Mouse (Mus musculus): ENCODE results near the gene Hnrnpll. TPM values are rescaled to one million over a fixed set of nuclear protein-coding genes. Genes with fewer than 3 reads are reported as not detected.
"Not testable (repeated sequence)": the region's sequence is repeated elsewhere in the genome, so short reads cannot be mapped to it uniquely, and the experiment has no call there.

The Hnrnpll gene
- polyA plus RNA-seq, 1 experiment, result 58.0 TPM

- no peak for DNase-seq (ENCODE audit: extremely low spot score in 1 of 2, low spot score in 1 of 2)
Measured at GRCm38 (mm10) chr17:80060151-80060550, 2.0 kb downstream of the Hnrnpll start.

DNA sequence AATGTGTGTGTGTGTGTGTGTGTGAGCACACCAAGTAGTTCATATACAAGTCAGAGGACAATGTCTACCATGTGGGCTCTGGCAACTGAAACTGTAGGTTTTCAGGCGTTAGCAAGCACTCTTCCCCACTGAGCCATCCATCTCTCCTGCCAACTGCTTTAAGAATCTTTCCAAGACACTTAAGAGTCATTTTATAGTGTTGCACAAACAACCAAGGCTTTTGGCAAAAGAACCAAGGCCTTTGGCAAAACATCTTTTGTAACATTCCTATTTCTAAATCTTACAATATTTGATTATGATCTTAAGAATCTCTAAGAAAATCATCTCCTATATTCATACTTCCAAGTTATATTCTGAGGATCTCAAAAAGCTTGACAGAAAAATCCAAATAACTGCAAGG is 2.4 kb downstream of the Hnrnpll start:
- no peak for DNase-seq (ENCODE audit: extremely low spot score in 1 of 2, low spot score in 1 of 2)

DNA sequence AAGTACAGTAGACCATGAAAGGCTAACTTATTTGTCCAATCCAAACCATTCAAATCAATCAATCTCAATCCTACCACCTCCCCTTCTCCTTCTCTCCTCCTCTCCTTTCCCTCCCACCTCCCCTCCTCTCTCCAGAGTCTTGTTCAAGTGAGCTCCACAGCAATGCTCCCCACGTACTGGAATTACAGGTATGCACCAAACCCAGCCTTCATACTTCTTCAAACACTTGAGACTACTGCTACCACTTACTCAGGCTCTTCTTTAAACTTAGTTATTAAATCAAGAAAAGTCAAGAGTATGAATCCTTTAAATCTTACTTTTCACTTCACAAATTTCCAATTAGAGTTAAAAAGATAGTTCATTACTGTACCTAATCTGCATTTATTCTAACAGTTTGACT is 3.6 kb downstream of the Hnrnpll start:
- no peak for DNase-seq (ENCODE audit: extremely low spot score in 1 of 2, low spot score in 1 of 2)

DNA sequence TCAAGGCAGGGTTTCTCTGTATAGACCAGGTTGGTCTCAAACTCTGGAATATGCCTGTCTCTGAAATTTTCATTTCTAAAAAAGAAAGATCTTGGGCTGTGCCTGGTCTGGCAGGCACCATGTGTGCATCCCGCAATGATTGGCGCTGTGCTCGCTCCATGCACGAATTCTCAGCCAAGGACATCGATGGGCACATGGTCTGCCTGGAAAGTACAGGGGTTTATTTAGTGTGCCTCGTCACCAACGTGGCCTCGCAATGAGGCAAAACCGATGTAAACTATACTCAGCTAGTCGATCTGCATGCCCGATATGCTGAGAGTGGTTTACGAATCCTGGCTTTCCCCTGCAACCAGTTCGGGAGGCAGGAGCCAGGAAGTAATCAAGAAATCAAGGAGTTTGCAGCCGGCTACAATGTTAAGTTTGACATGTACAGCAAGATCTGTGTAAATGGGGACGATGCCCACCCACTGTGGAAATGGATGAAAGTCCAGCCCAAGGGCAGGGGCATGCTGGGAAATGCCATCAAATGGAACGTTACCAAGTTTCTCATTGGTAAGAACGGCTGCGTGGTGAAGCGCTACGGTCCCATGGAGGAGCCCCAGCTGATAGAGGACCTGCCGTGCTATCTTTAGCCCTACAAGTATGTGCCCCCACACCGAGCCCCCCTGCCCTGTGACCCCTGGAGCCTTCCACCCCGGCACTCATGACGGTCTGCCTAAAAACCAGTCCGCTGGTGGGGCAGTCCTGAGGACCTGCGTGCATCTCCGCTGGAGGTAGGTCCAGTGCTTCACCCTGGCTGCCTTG is 8.0 kb downstream of the Hnrnpll start:
- DNase-seq (ENCODE audit: extremely low spot score in 1 of 2, low spot score in 1 of 2), result no peak

DNA sequence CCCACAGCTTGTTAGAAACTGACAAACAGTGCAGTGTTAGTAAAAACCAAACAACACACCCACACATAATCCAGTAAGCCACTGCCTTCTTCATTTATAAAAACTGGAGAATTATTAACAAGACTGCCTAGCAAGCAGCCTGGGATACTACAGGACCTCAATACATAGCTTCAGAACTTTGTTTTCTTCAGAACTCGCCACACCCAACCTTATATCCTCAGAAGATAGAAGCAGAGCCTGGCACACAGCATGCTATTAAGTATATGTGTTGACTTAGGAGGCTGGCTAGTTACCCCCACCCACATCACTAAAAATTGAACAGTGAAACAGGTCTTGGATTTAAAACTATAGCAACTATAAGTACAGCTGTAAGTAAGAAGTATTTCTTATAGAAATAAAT is 10.5 kb downstream of the Hnrnpll start:
- DNase-seq (ENCODE audit: extremely low spot score in 1 of 2, low spot score in 1 of 2), result no peak

DNA sequence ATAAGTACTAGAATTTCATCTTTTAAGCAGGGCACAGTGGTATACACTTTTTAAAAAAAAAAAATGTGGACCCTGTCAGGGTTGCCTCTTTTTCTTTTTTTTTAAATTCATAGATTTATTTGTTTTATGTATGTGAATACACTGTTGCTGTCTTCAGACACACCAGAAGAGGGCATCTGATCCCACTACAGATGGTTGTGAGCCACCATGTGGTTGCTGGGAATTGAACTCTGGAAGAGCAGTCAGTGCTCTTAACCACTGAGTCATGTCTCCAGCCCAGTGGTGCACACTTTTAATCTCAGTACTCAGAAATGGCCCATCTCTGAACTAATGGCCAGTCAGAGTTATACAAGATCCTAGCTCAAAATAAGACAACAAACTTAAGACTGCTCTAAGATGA is 12.8 kb downstream of the Hnrnpll start:
- not testable (repeated sequence) for DNase-seq (ENCODE audit: extremely low spot score in 1 of 2, low spot score in 1 of 2)

- peak; percentile 38 to 93 for DNase-seq (ENCODE audit: extremely low spot score in 1 of 2, low spot score in 1 of 2)
Measured at GRCm38 (mm10) chr17:80048230-80048629, 13.9 kb downstream of the Hnrnpll start.

DNA sequence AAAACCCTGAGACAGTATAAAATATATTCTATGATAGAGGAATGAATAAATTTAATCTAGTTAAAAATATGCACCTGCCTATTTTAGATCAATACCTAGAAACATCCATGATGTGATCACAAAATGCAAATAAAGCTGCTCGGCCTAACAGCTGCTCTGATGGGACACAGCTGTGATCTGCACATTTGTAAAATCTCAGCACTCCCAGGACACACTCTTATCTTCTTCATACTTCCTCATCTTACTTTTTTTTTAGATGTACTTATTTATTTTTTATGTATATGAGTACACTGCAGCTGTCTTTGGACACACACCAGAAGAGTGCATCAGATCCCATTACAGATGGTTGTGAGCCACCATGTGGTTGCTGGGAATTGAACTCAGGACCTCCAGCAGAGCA is 20.4 kb downstream of the Hnrnpll start:
- DNase-seq (ENCODE audit: extremely low spot score in 1 of 2, low spot score in 1 of 2), result no peak

- no peak for DNase-seq (ENCODE audit: extremely low spot score in 1 of 2, low spot score in 1 of 2)
Measured at GRCm38 (mm10) chr17:80028675-80029074, 33.5 kb downstream of the Hnrnpll start.

DNA sequence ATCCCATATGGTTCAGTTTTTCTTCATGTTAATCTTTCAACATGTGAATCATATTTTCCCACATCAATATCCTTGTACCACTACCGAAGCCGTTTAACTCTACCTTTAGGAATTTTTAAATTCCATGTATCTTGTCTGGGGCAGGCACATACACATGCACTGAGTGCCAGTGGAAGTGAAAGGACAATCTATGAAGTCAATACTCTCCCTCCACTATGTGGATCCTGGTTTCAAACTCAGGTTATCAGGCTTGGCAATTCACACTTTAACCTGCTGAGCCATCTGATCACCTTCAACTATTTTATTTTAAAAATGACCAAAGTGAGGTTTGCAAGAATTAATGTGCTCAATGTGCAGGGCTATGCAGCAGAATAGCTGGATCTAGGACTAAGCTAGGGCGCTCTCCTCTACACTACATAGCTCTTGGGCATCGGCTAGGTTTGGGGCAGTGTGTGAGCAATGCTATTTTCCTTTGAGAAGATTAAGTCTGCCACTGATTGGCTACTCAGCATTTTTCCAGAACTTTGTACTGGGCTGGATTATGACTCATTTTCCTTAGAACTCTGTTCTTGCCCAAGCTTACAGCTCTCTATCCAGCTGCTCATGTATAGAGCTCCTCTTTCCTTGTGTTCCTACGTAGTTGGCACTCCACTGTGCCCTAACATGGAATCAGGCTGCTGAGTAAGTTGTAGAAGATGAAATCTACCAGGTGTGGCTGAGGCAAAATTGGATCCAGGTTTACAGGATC is 35.8 kb downstream of the Hnrnpll start:
- no peak for DNase-seq (ENCODE audit: extremely low spot score in 1 of 2, low spot score in 1 of 2)

GRCm38 (mm10) chr17:80022090-80022489 is 40.0 kb downstream of the Hnrnpll start:
- DNase-seq (ENCODE audit: extremely low spot score in 1 of 2, low spot score in 1 of 2), result no peak

DNA sequence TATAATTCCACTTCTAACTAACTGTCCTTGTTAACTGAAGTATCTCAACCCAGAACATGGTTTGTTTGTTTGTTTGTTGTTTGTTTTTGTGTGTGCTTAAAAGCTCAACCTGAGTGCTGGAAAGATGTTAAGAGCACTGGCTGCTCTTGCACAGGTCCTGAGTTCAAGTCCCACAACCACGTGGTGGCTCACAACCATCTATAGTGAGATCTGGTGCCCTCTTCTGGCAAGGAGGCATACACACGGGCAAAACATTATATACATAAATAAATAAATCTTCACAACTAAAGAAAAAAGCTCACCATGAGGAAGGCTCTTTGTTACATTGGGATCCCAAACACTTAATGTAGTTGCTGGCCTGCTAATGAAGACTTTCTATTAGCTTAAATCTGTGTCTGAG is 41.6 kb downstream of the Hnrnpll start:
- DNase-seq (ENCODE audit: extremely low spot score in 1 of 2, low spot score in 1 of 2), result no peak

DNA sequence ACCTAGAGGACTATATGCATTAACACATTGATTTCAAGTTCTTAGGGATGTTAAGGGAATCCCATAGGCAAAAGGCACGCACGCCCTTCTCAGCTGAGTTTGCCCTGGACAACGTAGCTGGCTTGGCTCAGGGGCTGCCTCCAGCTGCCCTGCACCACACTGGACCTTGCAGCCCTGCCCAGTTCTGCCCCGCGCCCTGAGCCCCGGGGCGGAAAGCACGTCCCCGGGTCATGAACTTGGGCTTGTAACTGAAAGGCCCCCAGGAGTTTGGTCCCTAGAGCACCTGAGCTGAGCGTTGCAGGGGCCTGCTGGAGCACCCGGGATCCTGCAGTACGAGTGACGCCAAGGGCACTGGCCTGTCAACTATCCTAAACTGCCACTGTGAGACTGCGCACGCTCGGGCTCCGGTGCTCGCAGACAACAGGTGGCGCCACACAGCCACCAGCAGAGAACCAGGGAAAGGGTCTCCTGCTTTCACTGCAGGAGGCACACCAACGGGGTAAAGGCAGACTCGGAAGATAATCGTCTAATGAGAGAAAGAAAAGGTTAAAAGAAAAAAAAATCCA is 43.1 kb downstream of the Hnrnpll start:
- no peak for DNase-seq (ENCODE audit: extremely low spot score in 1 of 2, low spot score in 1 of 2)

GRCm38 (mm10) chr17:80018239-80018975 is 43.7 kb downstream of the Hnrnpll start:
- DNase-seq (ENCODE audit: extremely low spot score in 1 of 2, low spot score in 1 of 2), result no peak

DNA sequence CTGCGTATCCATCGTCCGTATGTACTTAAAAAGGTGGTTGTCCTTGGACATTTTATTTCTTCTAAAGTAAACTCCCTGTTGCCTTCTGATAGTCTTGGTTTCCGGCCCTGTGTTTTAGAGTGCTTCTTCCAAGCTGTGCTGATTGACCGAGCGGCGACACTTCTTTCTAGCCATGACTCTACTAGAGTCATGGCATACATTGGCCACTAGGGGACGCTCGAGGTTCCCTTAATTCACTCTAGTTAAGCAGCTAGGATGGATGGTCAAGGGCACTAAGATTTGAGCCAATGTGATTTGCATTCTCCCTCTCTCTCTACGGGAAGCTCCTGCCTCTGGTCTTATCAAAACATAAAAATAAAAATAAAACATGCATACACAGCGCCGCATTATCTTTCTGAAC is 44.7 kb downstream of the Hnrnpll start:
- peak; percentile 43 to 83 for DNase-seq (ENCODE audit: extremely low spot score in 1 of 2, low spot score in 1 of 2)

DNA sequence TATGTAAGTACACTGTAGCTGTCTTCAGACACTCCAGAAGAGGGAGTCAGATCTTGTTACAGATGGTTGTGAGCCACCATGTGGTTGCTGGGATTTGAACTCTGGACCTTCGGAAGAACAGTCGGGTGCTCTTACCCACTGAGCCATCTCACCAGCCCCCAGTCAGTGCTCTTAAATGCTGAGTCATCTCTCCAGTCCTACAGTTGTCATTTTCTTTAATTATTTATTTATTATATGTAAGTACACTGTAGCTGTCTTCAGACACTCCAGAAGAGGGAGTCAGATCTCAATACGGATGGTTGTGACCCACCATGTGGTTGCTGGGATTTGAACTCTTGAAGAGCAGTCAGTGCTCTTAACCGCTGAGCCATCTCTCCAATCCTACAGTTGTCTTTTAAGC is 45.7 kb downstream of the Hnrnpll start:
- not testable (repeated sequence) for DNase-seq (ENCODE audit: extremely low spot score in 1 of 2, low spot score in 1 of 2)

DNA sequence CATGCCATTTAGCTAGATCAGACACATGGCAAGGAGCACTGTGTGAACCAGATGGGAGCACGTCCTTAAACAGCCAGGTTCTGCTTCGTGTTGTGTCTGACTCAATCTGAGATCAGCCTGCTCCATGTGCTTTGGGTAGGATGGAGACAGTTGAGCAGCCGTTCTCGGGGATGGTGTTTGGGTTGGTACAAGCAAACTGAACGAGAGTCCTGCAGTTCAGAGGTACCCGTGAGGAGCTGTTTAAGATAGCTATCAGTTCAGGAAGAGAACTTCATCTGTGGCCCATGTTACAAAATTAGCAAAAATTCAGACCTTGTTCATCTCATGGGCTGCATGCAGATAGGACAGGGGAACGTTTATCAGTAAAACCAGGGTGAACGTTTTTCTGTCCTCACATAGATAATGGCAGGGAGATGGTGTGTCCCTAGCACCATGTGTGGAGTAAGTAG is 47.7 kb downstream of the Hnrnpll start:
- no peak for DNase-seq (ENCODE audit: extremely low spot score in 1 of 2, low spot score in 1 of 2)

GRCm38 (mm10) chr17:80009926-80010325 is 52.2 kb downstream of the Hnrnpll start:
- DNase-seq (ENCODE audit: extremely low spot score in 1 of 2, low spot score in 1 of 2), result no peak

- DNase-seq (ENCODE audit: extremely low spot score in 1 of 2, low spot score in 1 of 2), result peak; percentile 22 to 46
Measured at GRCm38 (mm10) chr17:80008847-80009246, 53.3 kb downstream of the Hnrnpll start.

DNA sequence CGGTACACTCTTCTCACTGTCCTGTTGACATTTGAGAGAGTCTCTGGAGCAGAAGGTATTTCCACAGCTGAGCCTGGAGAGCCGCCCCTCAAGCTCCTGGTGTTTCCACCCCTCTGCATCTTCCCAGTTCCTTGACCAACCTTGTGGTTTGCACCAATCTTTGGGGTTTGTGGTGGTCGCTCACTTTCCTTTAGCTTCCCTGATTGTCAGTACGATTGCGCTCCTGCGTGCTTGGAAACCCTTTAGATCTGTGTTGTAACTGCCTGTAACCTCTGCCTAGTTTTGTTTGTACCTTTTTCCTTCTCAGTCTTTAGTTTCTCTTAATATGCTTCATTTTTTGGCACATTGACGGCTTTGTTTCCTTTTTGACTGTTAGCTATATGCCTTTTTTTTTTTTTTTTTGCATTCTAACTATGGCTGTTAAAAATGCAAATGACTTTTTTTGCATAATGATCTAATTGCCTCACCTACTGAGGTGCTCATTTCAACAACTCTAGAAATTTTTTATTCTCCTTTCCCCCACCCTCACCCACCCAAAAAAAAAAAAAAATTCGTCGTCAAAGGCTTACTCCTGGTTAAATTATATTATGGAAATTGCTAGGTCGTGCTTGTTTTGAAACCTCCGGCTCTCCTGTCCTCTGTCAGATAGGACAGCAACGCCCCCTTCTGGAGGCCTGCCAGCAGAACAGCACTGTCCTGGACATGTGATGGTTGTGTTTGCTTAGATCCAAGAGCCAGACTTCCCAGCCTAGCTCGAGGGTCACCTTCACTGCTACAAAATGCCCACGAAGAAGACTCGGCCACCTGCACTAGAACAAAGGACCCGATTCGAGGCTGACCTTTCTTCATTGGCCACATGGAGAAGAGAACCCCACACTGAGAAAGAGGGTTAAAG is 57.5 kb downstream of the Hnrnpll start:
- peak in 1 of 2 experiments; percentile 72 for DNase-seq (ENCODE audit: extremely low spot score in 1 of 2, low spot score in 1 of 2)
